Mouse (Mus musculus): ENCODE data around the gene Slc37a2. TPM values are rescaled to one million over a fixed set of nuclear protein-coding genes. Genes with fewer than 3 reads are reported as not detected.

The Slc37a2 gene
- polyA plus RNA-seq, 1 experiment from 2014 or later: 2.1 TPM

DNA sequence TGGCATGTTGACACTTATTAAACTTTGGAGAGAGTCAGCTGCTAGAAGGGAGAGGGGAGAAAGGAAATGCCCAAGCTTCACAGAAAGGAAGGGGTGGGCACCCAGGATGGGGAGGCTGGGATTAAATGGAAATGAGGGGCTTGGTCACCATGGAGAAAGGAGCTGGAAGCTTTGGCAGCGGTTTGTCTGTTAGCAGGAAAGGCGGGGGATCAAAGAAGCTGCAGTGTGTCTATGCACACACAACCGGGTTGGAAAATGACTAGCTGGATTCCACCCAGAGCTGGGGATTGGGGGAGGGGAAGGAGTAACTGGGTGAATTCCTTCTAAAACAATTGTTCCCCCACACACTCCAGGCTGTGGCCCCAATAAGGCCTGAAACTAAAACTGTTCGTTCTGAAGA is 76.6 kb downstream of the Slc37a2 start:
- no peak overlapping the region for H3K4me2 ChIP-seq
- ATAC-seq (ENCODE audit: insufficient number of reproducible peaks, insufficient read depth, low FRiP score, low TSS enrichment, low read depth): no peak
- H3K9ac ChIP-seq (replicated peaks): no peak overlapping the region
- H3K36me3 ChIP-seq: no peaks in the 10 kb centered on the region
- H3K4me1 ChIP-seq (replicated peaks): peaks cover 52% of the 10 kb centered on the region
- H3K27me3 ChIP-seq: peaks cover 47% of the 10 kb centered on the region
- no peak overlapping the region for H3K27ac ChIP-seq
- 41% methylated on average over 4 of the region's 4 CpGs for WGBS
- H3K9me3 ChIP-seq: no peaks in the 10 kb centered on the region
- no peak overlapping the region for H3K4me3 ChIP-seq (replicated peaks)

Other genes with a start within 250 kb of the Slc37a2 start
- 15.5 and 18.6 TPM in 2 replicates for gene Pknox2, start 108.3 kb downstream of the Slc37a2 start, polyA plus RNA-seq (2016; fragmentation: Nextera tagmentation; extraction: Ambion mirVana)
- 12.5 and 12.6 TPM in 2 replicates for gene Tmem218, start 47.5 kb downstream of the Slc37a2 start, polyA plus RNA-seq (2016; fragmentation: Nextera tagmentation; extraction: Ambion mirVana)
- gene Ccdc15, start 92.7 kb upstream of the Slc37a2 start, polyA plus RNA-seq (2016; fragmentation: Nextera tagmentation; extraction: Ambion mirVana): 8.1 and 8.5 TPM in 2 replicates
- gene Hepacam, start 111.6 kb upstream of the Slc37a2 start, polyA plus RNA-seq (2016; fragmentation: Nextera tagmentation; extraction: Ambion mirVana): 0.06 TPM in 1 of 2 replicates, not detected in the other
- 8.4 and 10.3 TPM in 2 replicates for gene Robo4, start 146.2 kb upstream of the Slc37a2 start, polyA plus RNA-seq (2016; fragmentation: Nextera tagmentation; extraction: Ambion mirVana)
- gene Robo3, start 177.5 kb upstream of the Slc37a2 start, polyA plus RNA-seq (2016; fragmentation: Nextera tagmentation; extraction: Ambion mirVana): 0.10 TPM in 1 of 2 replicates, not detected in the other
- 40.4 and 45.0 TPM in 2 replicates for gene Msantd2, start 233.6 kb upstream of the Slc37a2 start, polyA plus RNA-seq (2016; fragmentation: Nextera tagmentation; extraction: Ambion mirVana)